In the genomic region with DNA sequence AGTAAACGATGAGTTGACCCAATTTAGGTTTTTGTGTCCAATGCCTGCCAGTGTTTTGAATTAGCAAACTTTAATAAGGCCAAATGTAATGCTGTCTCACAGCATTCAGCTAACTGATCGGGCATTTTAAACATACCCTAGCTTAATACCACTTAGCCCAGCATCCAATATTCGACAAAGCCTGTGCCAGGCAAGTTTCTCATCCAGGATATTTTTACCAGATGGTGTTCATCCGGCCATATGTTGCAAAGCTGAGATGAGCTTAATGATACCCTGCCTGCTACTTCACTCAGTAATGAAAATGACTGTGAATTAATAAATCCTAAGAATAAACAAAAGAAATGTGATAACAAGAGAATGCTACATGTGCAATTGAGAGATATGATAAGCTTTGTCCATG, we compare ENCODE assay signal across 15 mouse cellular contexts.
A peak's percentile ranks its signal among the peaks of the same experiment; 100 is the strongest.
DNase-seq lines count a peak whose midpoint lies in the region; ATAC-seq and TF ChIP-seq lines count a peak whose summit lies in the region.
"Had no signal": no experiment of that assay in that cellular context is flagged by ENCODE, and none has a peak within 500 bp of the region (broad histone marks: within the 10 kb centered on the region; RNA-seq: fewer than 3 reads in every experiment).

No protein-coding gene starts in this region.

- no peak overlapping the region for H3K9ac ChIP-seq in forebrain, embryonic 16.5 days (replicated peaks; ENCODE audit: low read depth, low read length)
- no peak overlapping the region for H3K9ac ChIP-seq in liver, postnatal 0 days (replicated peaks)
- H3K9ac ChIP-seq: midbrain, embryonic 15.5 days had no signal

- DNase-seq in frontal cortex, postnatal 14 days (ENCODE audit: low spot score in 2 of 2): no peak
- DNase-seq in right cerebral cortex, adult 2 months (ENCODE audit: low spot score in 2 of 2): peak; percentile 28 to 46
- no peak for DNase-seq in right cerebral cortex, postnatal 4 days
- peak; percentile 29 for DNase-seq in telencephalon, adult 2 months (ENCODE audit: low read depth, low spot score)
- no peak for DNase-seq in lung, postnatal 25 days (ENCODE audit: low spot score)
- DNase-seq in liver, postnatal 0 days: no peak
- DNase-seq: heart, adult 18-20 months; heart, postnatal 14 days; kidney, adult 8-10 months; lung, postnatal 10 days; thymus, adult 2 months had no signal

- TF ChIP-seq EP300 in liver, postnatal 0 days (IDR thresholded peaks at IDR 0.05; ENCODE audit: low read depth): no peak

- peak overlapping the region; percentile 33; the same call in 1 of the 2 replicates for H3K27ac ChIP-seq in forebrain, embryonic 16.5 days (ENCODE audit: low read length)
- no peak overlapping the region for H3K27ac ChIP-seq in liver, postnatal 0 days (ENCODE audit: low read depth)
- H3K27ac ChIP-seq: midbrain, embryonic 15.5 days had no signal

- WGBS in forebrain, embryonic 16.5 days: 51% methylated on average over 4 of the region's 4 CpGs
- 69% methylated on average over 4 of the region's 4 CpGs for WGBS in liver, postnatal 0 days (ENCODE audit: insufficient replicate concordance)

- no peak for TF ChIP-seq CTCF in liver, postnatal 0 days (IDR thresholded peaks at IDR 0.05; ENCODE audit: low read depth)

- no peaks in the 10 kb centered on the region for H3K9me3 ChIP-seq in forebrain, embryonic 16.5 days (ENCODE audit: control insufficient read depth, low read length)
- no peaks in the 10 kb centered on the region for H3K9me3 ChIP-seq in liver, postnatal 0 days (ENCODE audit: low read length)
- H3K9me3 ChIP-seq: midbrain, embryonic 15.5 days had no signal

- H3K4me2 ChIP-seq in forebrain, embryonic 16.5 days (ENCODE audit: low read length): no peak overlapping the region
- H3K4me2 ChIP-seq in liver, postnatal 0 days (ENCODE audit: low read depth, low read length): no peak overlapping the region
- H3K4me2 ChIP-seq: liver, embryonic 11.5 days; midbrain, embryonic 15.5 days had no signal

- H3K36me3 ChIP-seq in forebrain, embryonic 16.5 days (ENCODE audit: control insufficient read depth, insufficient read depth): no peaks in the 10 kb centered on the region
- H3K36me3 ChIP-seq in liver, postnatal 0 days (replicated peaks; ENCODE audit: insufficient read depth, low read length): no peaks in the 10 kb centered on the region
- H3K36me3 ChIP-seq: midbrain, embryonic 15.5 days had no signal

- no peaks in the 10 kb centered on the region for H3K4me1 ChIP-seq in forebrain, embryonic 16.5 days (replicated peaks; ENCODE audit: control insufficient read depth, insufficient read depth, low read length)
- H3K4me1 ChIP-seq in liver, postnatal 0 days (ENCODE audit: insufficient read depth): no peaks in the 10 kb centered on the region
- H3K4me1 ChIP-seq: midbrain, embryonic 15.5 days had no signal

- no peak overlapping the region for H3K4me3 ChIP-seq in forebrain, embryonic 16.5 days (replicated peaks; ENCODE audit: low read length)
- no peak overlapping the region for H3K4me3 ChIP-seq in liver, postnatal 0 days (ENCODE audit: low read depth, low read length)
- H3K4me3 ChIP-seq: midbrain, embryonic 15.5 days had no signal

- peak; percentile 69 for ATAC-seq in frontal cortex, adult (ENCODE audit: low TSS enrichment)
- peak; percentile 90 for ATAC-seq in forebrain, embryonic 16.5 days
- no peak for ATAC-seq in liver, postnatal 0 days
- ATAC-seq: midbrain, embryonic 15.5 days had no signal

- H3K27me3 ChIP-seq in forebrain, embryonic 16.5 days (replicated peaks; ENCODE audit: control insufficient read depth, insufficient read depth, low read length): no peaks in the 10 kb centered on the region
- no peaks in the 10 kb centered on the region for H3K27me3 ChIP-seq in liver, postnatal 0 days (ENCODE audit: insufficient read depth, low read length)
- H3K27me3 ChIP-seq: midbrain, embryonic 15.5 days had no signal

Comparison
In these comparisons a context has a peak if more than half of its experiments do, and no peak if none do; other contexts are left out.
1. DNase-seq: peak in right cerebral cortex, adult 2 months (2 of 2) and telencephalon, adult 2 months (single experiment); none in frontal cortex, postnatal 14 days (0 of 2), right cerebral cortex, postnatal 4 days (single experiment), lung, postnatal 25 days (single experiment) and liver, postnatal 0 days (single experiment).